Mouse (Mus musculus): ENCODE measurements at regions not wholly inside any gene's neighbourhood (a gene's known extent, or its start where the extent isn't known, plus 50 kb on each side); places are given as distances from the start of the nearest gene placed in this dataset.

DNA sequence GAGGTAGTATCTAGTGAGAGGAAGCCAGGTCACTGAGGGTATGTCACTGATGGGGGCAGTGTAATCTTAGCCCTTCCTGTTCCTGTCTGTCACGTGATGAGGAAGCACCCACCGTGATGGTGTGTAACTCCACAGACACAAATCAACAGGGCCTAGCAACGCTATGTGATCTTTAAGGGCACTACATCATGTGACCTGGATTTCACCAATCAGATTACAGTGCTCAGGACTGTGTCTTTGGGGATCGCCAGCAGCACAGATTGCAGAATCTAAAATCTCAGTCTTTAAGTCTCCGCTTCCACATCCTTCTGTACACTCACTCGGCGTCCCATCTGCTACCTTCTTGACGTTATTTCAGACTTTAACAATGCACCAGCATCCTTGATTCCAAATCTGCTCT lies 202.8 kb downstream of the Ifng start:
- no peak for TF ChIP-seq EP300 (optimal IDR thresholded peaks at IDR 0.05)
- TF ChIP-seq CTCF (IDR thresholded peaks at IDR 0.05; ENCODE audit: low read depth): no peak

All from stomach, postnatal 0 days (tissue).